Mouse (Mus musculus) midbrain, embryonic 12.5 days (tissue): ENCODE data around the gene Olfr143. TPM values are rescaled to one million over a fixed set of nuclear protein-coding genes. Genes with fewer than 3 reads are reported as not detected.

Source experiments
- ATAC-seq: fragments of 200-750 bp; cut with Nextera tagmentation; 2 replicates; pipeline ENCODE4 v1.8.0; 2017; ENCODE audit warnings: low read depth, moderate TSS enrichment, moderate library complexity; ENCODE audit not compliant: low FRiP score
- H3K27ac ChIP-seq: fragments of 300-500 bp; sonication (generic); replicated peaks from 2 replicates; pipeline ENCODE4 v1.5.1; 2016; ENCODE audit warnings: mild to moderate bottlenecking
- H3K27me3 ChIP-seq: fragments of 300-500 bp; sonication (generic); 2 replicates; pipeline ENCODE4 v1.6.1; 2016; ENCODE audit warnings: mild to moderate bottlenecking
- H3K36me3 ChIP-seq: fragments of 300-500 bp; sonication (generic); 2 replicates; pipeline ENCODE4 v1.6.1; 2016
- H3K4me1 ChIP-seq: fragments of 300-500 bp; sonication (generic); 2 replicates; pipeline ENCODE4 v1.6.1; 2016
- H3K4me2 ChIP-seq: fragments of 300-500 bp; sonication (generic); replicated peaks from 2 replicates; pipeline ENCODE4 v1.6.1; 2016; ENCODE audit warnings: mild to moderate bottlenecking, moderate library complexity
- H3K4me3 ChIP-seq: fragments of 300-500 bp; sonication (generic); 2 replicates; pipeline ENCODE4 v1.5.1; 2016; ENCODE audit warnings: mild to moderate bottlenecking
- H3K9ac ChIP-seq: fragments of 300-500 bp; sonication (generic); replicated peaks from 2 replicates; pipeline ENCODE4 v1.6.1; 2016; ENCODE audit warnings: mild to moderate bottlenecking, moderate library complexity
- H3K9me3 ChIP-seq: fragments of 300-500 bp; sonication (generic); 2 replicates; pipeline ENCODE4 v1.6.1; 2016; ENCODE audit warnings: mild to moderate bottlenecking
- WGBS: fragments of 180-500 bp; shearing (Covaris S2); methylation state at CpG from one replicate; pipeline ENCODE4 v1.1.7; 2016; 5-methylcytosine and 5-hydroxymethylcytosine counted together
- polyA plus RNA-seq: library from polyadenylated mRNA; unstranded; fragments of >200 nt; fragmentation: Nextera tagmentation; extraction: Ambion mirVana; gene quantifications from 2 replicates; pipeline ENCODE4 v1.2.1, GENCODE M21; 2016

Gene Olfr143
- not detected in 2 replicates for polyA plus RNA-seq

DNA sequence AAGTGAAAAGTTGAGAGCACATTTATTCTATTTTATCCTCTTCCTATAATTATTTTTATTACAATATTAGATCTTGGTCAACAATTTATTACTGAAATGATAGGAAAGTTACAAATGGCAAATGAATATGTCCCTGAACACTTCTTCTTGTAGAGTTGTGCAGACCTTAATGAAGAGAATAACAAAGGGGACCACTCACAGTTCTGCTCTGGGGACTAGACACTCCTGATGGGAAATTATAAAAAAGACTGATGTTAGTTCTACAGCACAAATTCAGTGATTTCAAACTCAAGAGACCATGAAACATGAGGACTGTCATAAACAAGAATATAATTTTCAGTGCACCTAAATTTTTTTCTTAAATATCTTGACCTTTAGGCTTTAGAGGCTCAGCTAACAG is at the start of gene Olfr143:
TSS of gene Olfr143 (plus strand) at position 301 of the 400 bp plus-strand sequence.
- no peak within 1 kb of the TSS for H3K4me2 ChIP-seq
- ATAC-seq: no peak
- H3K9ac ChIP-seq: no peak within 1 kb of the TSS
- no peaks in the 10 kb centered on the region for H3K9me3 ChIP-seq
- H3K4me1 ChIP-seq: no peaks in the 10 kb centered on the region
- no peaks in the 10 kb centered on the region for H3K36me3 ChIP-seq
- H3K27me3 ChIP-seq: no peaks in the 10 kb centered on the region
- H3K4me3 ChIP-seq: no peak within 1 kb of the TSS
- H3K27ac ChIP-seq: no peak within 1 kb of the TSS

DNA sequence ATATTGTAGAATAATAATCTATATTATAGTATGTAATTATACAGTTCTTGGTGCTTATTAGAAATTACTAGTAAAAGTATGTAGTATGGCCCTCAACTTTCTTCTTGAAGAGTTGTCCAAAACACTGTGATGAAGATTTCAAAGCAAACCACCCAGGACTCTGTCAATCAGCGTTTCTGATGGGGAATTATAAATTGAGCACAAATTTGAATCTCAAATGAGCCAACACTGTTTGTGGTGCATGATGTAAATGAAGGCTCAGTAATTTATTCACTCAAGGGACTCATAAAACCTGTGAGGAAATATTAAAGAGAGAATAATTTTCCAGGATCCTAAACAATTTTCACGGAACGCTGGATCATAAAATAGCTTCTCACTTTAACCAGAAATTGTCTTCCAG is 44.5 kb upstream of the Olfr143 start, which contains the start of gene Olfr893:
TSS of gene Olfr893 (plus strand) at position 301 of the 400 bp plus-strand sequence.
- no peak within 1 kb of the TSS for H3K27ac ChIP-seq
- H3K4me2 ChIP-seq: no peak within 1 kb of the TSS
- H3K9ac ChIP-seq: no peak within 1 kb of the TSS
- H3K36me3 ChIP-seq: no peaks in the 10 kb centered on the region
- no peaks in the 10 kb centered on the region for H3K27me3 ChIP-seq
- no peak for ATAC-seq
- WGBS: 90% methylated on average over 3 of the region's 3 CpGs
- no peak within 1 kb of the TSS for H3K4me3 ChIP-seq
- no peaks in the 10 kb centered on the region for H3K4me1 ChIP-seq
- no peaks in the 10 kb centered on the region for H3K9me3 ChIP-seq

DNA sequence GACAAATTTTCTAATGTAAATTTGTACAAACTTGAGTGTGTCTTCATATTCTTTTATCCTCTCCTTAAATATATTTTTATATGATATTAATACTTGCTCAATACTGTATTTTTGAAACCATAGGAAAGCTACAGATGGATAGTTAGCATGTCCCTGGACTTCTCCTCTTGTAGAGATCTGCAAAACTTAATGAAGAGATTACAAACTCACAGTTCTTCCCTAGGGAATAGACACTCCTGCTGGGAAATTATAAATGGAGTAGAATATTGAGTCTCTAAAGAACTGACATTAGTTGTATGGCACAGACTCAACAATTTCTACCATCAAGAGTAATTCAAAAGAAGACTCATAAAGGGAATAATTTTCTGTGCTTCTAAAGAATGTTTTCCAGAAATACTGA is 34.8 kb upstream of the Olfr143 start, which contains the start of gene Olfr894:
TSS of gene Olfr894 (plus strand) at position 301 of the 400 bp plus-strand sequence.
- no peaks in the 10 kb centered on the region for H3K9me3 ChIP-seq
- no peak for ATAC-seq
- no peaks in the 10 kb centered on the region for H3K27me3 ChIP-seq
- no peaks in the 10 kb centered on the region for H3K4me1 ChIP-seq
- H3K27ac ChIP-seq: no peak within 1 kb of the TSS
- H3K4me3 ChIP-seq: no peak within 1 kb of the TSS
- no peaks in the 10 kb centered on the region for H3K36me3 ChIP-seq
- no peak within 1 kb of the TSS for H3K9ac ChIP-seq
- no peak within 1 kb of the TSS for H3K4me2 ChIP-seq

DNA sequence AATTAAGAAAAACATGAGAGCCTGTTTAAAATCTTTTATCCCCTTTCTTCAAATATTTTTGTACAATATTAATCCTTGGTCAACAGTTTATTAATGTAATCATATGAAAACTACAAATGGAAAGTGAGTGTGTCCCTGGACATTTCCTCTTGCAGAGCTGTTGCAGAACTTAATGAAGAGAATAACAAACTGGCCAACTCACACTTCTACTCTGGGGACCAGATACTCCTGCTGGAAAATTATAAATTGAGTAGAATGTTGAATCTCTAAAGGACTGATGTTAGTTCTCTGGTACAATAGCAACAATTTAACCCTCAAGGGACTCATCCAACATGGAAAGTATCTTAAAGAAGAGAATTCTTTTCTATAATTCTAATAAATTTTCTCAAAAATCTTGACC is 15.0 kb downstream of the Olfr143 start, which contains the start of gene Olfr895:
TSS of gene Olfr895 (plus strand) at position 301 of the 400 bp plus-strand sequence.
- no peak within 1 kb of the TSS for H3K4me3 ChIP-seq
- no peaks in the 10 kb centered on the region for H3K27me3 ChIP-seq
- H3K4me1 ChIP-seq: no peaks in the 10 kb centered on the region
- H3K27ac ChIP-seq: no peak within 1 kb of the TSS
- no peaks in the 10 kb centered on the region for H3K9me3 ChIP-seq
- no peak within 1 kb of the TSS for H3K4me2 ChIP-seq
- H3K9ac ChIP-seq: no peak within 1 kb of the TSS
- H3K36me3 ChIP-seq: no peaks in the 10 kb centered on the region
- ATAC-seq: no peak

DNA sequence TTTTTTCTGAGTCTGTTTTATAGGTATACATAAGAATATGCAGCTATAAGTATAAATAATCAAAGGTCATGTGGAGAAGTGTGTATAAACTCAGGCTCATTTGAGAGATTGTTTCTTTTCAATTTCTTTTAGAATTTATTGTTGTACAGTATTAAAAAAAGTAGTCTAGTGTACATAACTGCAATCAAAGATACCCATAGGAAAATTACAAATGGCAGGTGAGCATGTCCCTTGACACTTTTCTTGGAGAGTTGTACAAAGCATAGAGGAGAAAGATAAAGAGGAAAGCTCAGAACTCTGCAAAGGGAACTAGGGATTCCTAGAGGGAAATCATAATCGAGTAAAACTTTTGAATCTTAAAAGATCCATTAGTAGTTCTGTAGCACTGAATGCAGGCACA is 38.2 kb downstream of the Olfr143 start, which contains the start of gene Olfr896-ps1:
TSS of gene Olfr896-ps1 (plus strand) at position 301 of the 400 bp plus-strand sequence.
- 85% methylated on average over 1 of the region's 1 CpGs for WGBS
- H3K9me3 ChIP-seq: no peaks in the 10 kb centered on the region
- no peak within 1 kb of the TSS for H3K4me2 ChIP-seq
- no peak within 1 kb of the TSS for H3K4me3 ChIP-seq
- ATAC-seq: no peak
- no peaks in the 10 kb centered on the region for H3K4me1 ChIP-seq
- H3K36me3 ChIP-seq: no peaks in the 10 kb centered on the region
- no peak within 1 kb of the TSS for H3K27ac ChIP-seq
- H3K9ac ChIP-seq: no peak within 1 kb of the TSS
- no peaks in the 10 kb centered on the region for H3K27me3 ChIP-seq

Other genes starting within 250 kb of the Olfr143 start
- gene Olfr883, start 227.0 kb upstream of the Olfr143 start, polyA plus RNA-seq: not detected in 2 replicates
- gene Olfr884, start 206.2 kb upstream of the Olfr143 start, polyA plus RNA-seq: not detected in 2 replicates
- gene Olfr885, start 191.5 kb upstream of the Olfr143 start, polyA plus RNA-seq: not detected in 2 replicates
- not detected in 2 replicates for gene Olfr887, start 168.7 kb upstream of the Olfr143 start, polyA plus RNA-seq
- gene Olfr888, start 144.6 kb upstream of the Olfr143 start, polyA plus RNA-seq: not detected in 2 replicates
- 0.08 TPM in 2 replicates for gene Olfr889, start 137.6 kb upstream of the Olfr143 start, polyA plus RNA-seq
- gene Olfr890, start 110.3 kb upstream of the Olfr143 start, polyA plus RNA-seq: not detected in 2 replicates
- not detected in 2 replicates for gene Olfr891, start 72.0 kb upstream of the Olfr143 start, polyA plus RNA-seq
- gene Olfr893, start 44.4 kb upstream of the Olfr143 start, polyA plus RNA-seq: not detected in 2 replicates
- gene Olfr894, start 34.7 kb upstream of the Olfr143 start, polyA plus RNA-seq: not detected in 2 replicates
- gene Olfr895, start 15.1 kb downstream of the Olfr143 start, polyA plus RNA-seq: not detected in 2 replicates
- not detected in 2 replicates for gene Olfr896-ps1, start 38.3 kb downstream of the Olfr143 start, polyA plus RNA-seq
- gene Olfr25, start 76.3 kb downstream of the Olfr143 start, polyA plus RNA-seq: not detected in 2 replicates
- gene Olfr898, start 95.6 kb downstream of the Olfr143 start, polyA plus RNA-seq: not detected in 2 replicates
- not detected in 2 replicates for gene Olfr250, start 114.1 kb downstream of the Olfr143 start, polyA plus RNA-seq
- gene Olfr251, start 124.3 kb downstream of the Olfr143 start, polyA plus RNA-seq: not detected in 2 replicates
- not detected in 2 replicates for gene Olfr147, start 148.9 kb downstream of the Olfr143 start, polyA plus RNA-seq
- gene Olfr901, start 176.7 kb downstream of the Olfr143 start, polyA plus RNA-seq: not detected in 2 replicates
- gene Olfr902, start 194.9 kb downstream of the Olfr143 start, polyA plus RNA-seq: not detected in 2 replicates
- not detected in 2 replicates for gene Olfr904, start 210.4 kb downstream of the Olfr143 start, polyA plus RNA-seq
- gene Olfr905, start 218.3 kb downstream of the Olfr143 start, polyA plus RNA-seq: not detected in 2 replicates
- not detected in 2 replicates for gene Olfr906, start 234.3 kb downstream of the Olfr143 start, polyA plus RNA-seq
- not detected in 2 replicates for gene Olfr907, start 243.0 kb downstream of the Olfr143 start, polyA plus RNA-seq